Mouse (Mus musculus) olfactory bulb, adult 2 months (tissue): ENCODE measurements around the gene Cdk12. TPM values are rescaled to one million over a fixed set of nuclear protein-coding genes. Genes with fewer than 3 reads are reported as not detected.
A peak's percentile ranks its signal among the peaks of the same experiment; 100 is the strongest.
"Not testable (repeated sequence)": the region's sequence is repeated elsewhere in the genome, so short reads cannot be mapped to it uniquely, and the experiment has no call there.

Source experiments
- H3K27ac ChIP-seq: fragments of 200-500 bp; 2 replicates; pipeline ENCODE4 v1.5.1; 2012; ENCODE audit warnings: low read depth, low read length; ENCODE audit not compliant: insufficient read depth
- H3K4me1 ChIP-seq: fragments of 200-500 bp; 2 replicates; pipeline ENCODE4 v1.6.1; 2012; ENCODE audit warnings: low read length; ENCODE audit not compliant: control insufficient read depth, insufficient read depth
- H3K4me3 ChIP-seq: fragments of 200-500 bp; 2 replicates; pipeline ENCODE4 v1.5.1; 2012; ENCODE audit warnings: mild to moderate bottlenecking, low read depth, low read length, moderate library complexity; ENCODE audit not compliant: insufficient read depth
- CTCF ChIP-seq: fragments of 200-500 bp; IDR thresholded peaks from 2 replicates; pipeline ENCODE4 v1.5.1; 2012; ENCODE audit warnings: low read depth, mild to moderate bottlenecking, low read length, moderate library complexity; ENCODE audit not compliant: insufficient read depth
- POLR2A ChIP-seq: fragments of 200-500 bp; IDR thresholded peaks from 2 replicates; pipeline ENCODE4 v1.6.1; 2012; ENCODE audit warnings: mild to moderate bottlenecking, low read depth, low read length, moderate library complexity; ENCODE audit not compliant: insufficient read depth
- WGBS: fragments of 180-500 bp; shearing (Covaris S2); methylation state at CpG from one replicate; pipeline ENCODE4 v1.1.7; 2018; 5-methylcytosine and 5-hydroxymethylcytosine counted together
- polyA plus RNA-seq: library from polyadenylated mRNA; stranded (reverse); fragments of >200 nt; gene quantifications from 2 replicates; pipeline ENCODE4 v1.2.4, GENCODE M21; 2012; ENCODE audit warnings: low replicate concordance; ENCODE audit not compliant: missing spikeins, insufficient read depth, insufficient read length

Cdk12 gene
- polyA plus RNA-seq, 1 experiment: not detected

- Histone ChIP-seq H3K4me1 (peaks cover 2% of the 10 kb centered on the region; the same call in 1 of the 2 replicates), H3K4me3 (peak overlapping the region; percentile 98), H3K27ac (no peak overlapping the region)
- TF ChIP-seq CTCF (no peak), POLR2A (no peak)
- WGBS: under 1% methylated on average over 37 of the region's 37 CpGs
Observed at GRCm38 (mm10) chr11:98203351-98203911, 572 bp downstream of the Cdk12 start.

GRCm38 (mm10) chr11:98203931-98204421 is 1.1 kb downstream of the Cdk12 start:
- TF ChIP-seq POLR2A (no peak), CTCF (no peak)
- peaks cover 2% of the 10 kb centered on the region; the same call in 1 of the 2 replicates for H3K4me1 ChIP-seq
- WGBS: under 1% methylated on average over 16 of the region's 16 CpGs
- H3K4me3 ChIP-seq: peak overlapping the region; percentile 98
- H3K27ac ChIP-seq: no peak overlapping the region

GRCm38 (mm10) chr11:98205463-98205862 is 2.6 kb downstream of the Cdk12 start:
- H3K4me1 ChIP-seq: peaks cover 2% of the 10 kb centered on the region; the same call in 1 of the 2 replicates
- no peak overlapping the region for H3K27ac ChIP-seq
- TF ChIP-seq CTCF: no peak
- TF ChIP-seq POLR2A: no peak
- no peak overlapping the region for H3K4me3 ChIP-seq

GRCm38 (mm10) chr11:98206281-98206680 is 3.4 kb downstream of the Cdk12 start:
- not testable (repeated sequence) for H3K4me3 ChIP-seq, H3K4me1 ChIP-seq
- 79% methylated on average over 3 of the region's 3 CpGs for WGBS

GRCm38 (mm10) chr11:98209661-98210060 is 6.8 kb downstream of the Cdk12 start:
- 88% methylated on average over 5 of the region's 5 CpGs for WGBS
- H3K4me1 ChIP-seq, H3K4me3 ChIP-seq, H3K27ac ChIP-seq: not testable (repeated sequence)

More at GRCm38 (mm10) chr11:98206281-98206680, 3.4 kb downstream of the Cdk12 start:
- not testable (repeated sequence) for H3K27ac ChIP-seq

GRCm38 (mm10) chr11:98213311-98213710 is 10.5 kb downstream of the Cdk12 start:
- TF ChIP-seq POLR2A (no peak), CTCF (no peak)
- Histone ChIP-seq H3K4me3 (no peak overlapping the region), H3K4me1 (no peaks in the 10 kb centered on the region), H3K27ac (no peak overlapping the region)
- WGBS: 92% methylated on average over 1 of the region's 1 CpGs

GRCm38 (mm10) chr11:98226349-98226748 is 23.5 kb downstream of the Cdk12 start:
- TF ChIP-seq CTCF: no peak
- no peak for TF ChIP-seq POLR2A
- WGBS: 92% methylated on average over 1 of the region's 1 CpGs

GRCm38 (mm10) chr11:98238416-98238815 is 35.6 kb downstream of the Cdk12 start:
- Histone ChIP-seq H3K4me1 (no peaks in the 10 kb centered on the region), H3K27ac (no peak overlapping the region), H3K4me3 (no peak overlapping the region)
- 71% methylated on average over 3 of the region's 3 CpGs for whole genome bisulfite sequencing
- TF ChIP-seq POLR2A (no peak), CTCF (no peak)

More at GRCm38 (mm10) chr11:98226349-98226748, 23.5 kb downstream of the Cdk12 start:
- H3K27ac ChIP-seq: no peak overlapping the region
- H3K4me3 ChIP-seq: no peak overlapping the region
- no peaks in the 10 kb centered on the region for H3K4me1 ChIP-seq

GRCm38 (mm10) chr11:98238995-98239394 is 36.1 kb downstream of the Cdk12 start:
- no peaks in the 10 kb centered on the region for H3K4me1 ChIP-seq
- WGBS: 81% methylated on average over 3 of the region's 3 CpGs
- H3K4me3 ChIP-seq: no peak overlapping the region
- no peak overlapping the region for H3K27ac ChIP-seq
- TF ChIP-seq CTCF (no peak), POLR2A (no peak)

GRCm38 (mm10) chr11:98242910-98243309 is 40.1 kb downstream of the Cdk12 start:
- 76% methylated on average over 3 of the region's 3 CpGs for WGBS
- not testable (repeated sequence) for H3K4me1 ChIP-seq, H3K27ac ChIP-seq, H3K4me3 ChIP-seq
